Mouse (Mus musculus) MEL (cell line): ENCODE measurements around the gene Zfp277. TPM values are rescaled to one million over a fixed set of nuclear protein-coding genes. Genes with fewer than 3 reads are reported as not detected.

ENCODE experiments used
- DNase-seq: peaks from one replicate; pipeline ENCODE4 v3.0.0; 2011; ENCODE audit warnings: low read depth, low spot score
- H3K27ac ChIP-seq: 2 replicates; pipeline ENCODE4 v1.5.1; 2012; ENCODE audit warnings: low read depth, mild to moderate bottlenecking, control low read depth, low read length, moderate library complexity; ENCODE audit not compliant: control insufficient read depth
- H3K27me3 ChIP-seq, 2 experiments: fragments of 150-350 bp in 1 of 2; sonication (generic) in 1 of 2; 2 replicates each; pipeline ENCODE4 v1.6.1; 2012; ENCODE audit warnings: low read length in 2 of 2, mild to moderate bottlenecking in 2 of 2, improper control_type of control experiment in 1 of 2, moderate library complexity in 1 of 2; ENCODE audit not compliant: insufficient read depth in 2 of 2, control insufficient read depth in 1 of 2
- H3K36me3 ChIP-seq, 2 experiments: 2 replicates each; pipeline ENCODE4 v1.6.1; 2012 to 2014; ENCODE audit warnings: low read length in 2 of 2, improper control_type of control experiment in 1 of 2, inconsistent platforms in 1 of 2, mild to moderate bottlenecking in 1 of 2; ENCODE audit not compliant: insufficient read depth in 2 of 2, control insufficient read depth in 1 of 2
- H3K4me1 ChIP-seq, 2 experiments: fragments of 150-350 bp in 1 of 2; sonication (generic) in 1 of 2; 2 replicates each; pipeline ENCODE4 v1.6.1; 2012; ENCODE audit warnings: low read length in 2 of 2, improper control_type of control experiment in 1 of 2, mild to moderate bottlenecking in 1 of 2; ENCODE audit not compliant: insufficient read depth in 2 of 2, control insufficient read depth in 1 of 2
- H3K4me3 ChIP-seq, 2 experiments: fragments of 150-350 bp in 1 of 2; sonication (generic) in 1 of 2; 2 replicates each; pipeline ENCODE4 v1.5.1; 2012; ENCODE audit warnings: low read depth in 2 of 2, low read length in 2 of 2, mild to moderate bottlenecking in 2 of 2, moderate library complexity in 2 of 2, control low read depth in 1 of 2, improper control_type of control experiment in 1 of 2; ENCODE audit not compliant: control insufficient read depth in 1 of 2, insufficient read depth in 1 of 2
- H3K79me2 ChIP-seq: 2 replicates; pipeline ENCODE4 v1.6.1; 2012; ENCODE audit warnings: mild to moderate bottlenecking, low read length, moderate library complexity; ENCODE audit not compliant: control insufficient read depth, poor library complexity, insufficient read depth
- H3K9ac ChIP-seq: 2 replicates; pipeline ENCODE4 v1.6.1; 2012; ENCODE audit warnings: low read depth, mild to moderate bottlenecking, control low read depth, low read length, moderate library complexity; ENCODE audit not compliant: control insufficient read depth, poor library complexity, severe bottlenecking
- H3K9me3 ChIP-seq: fragments of 150-350 bp; sonication (generic); replicated peaks from 2 replicates; pipeline ENCODE4 v1.6.1; 2012; ENCODE audit warnings: mild to moderate bottlenecking, low read length, improper control_type of control experiment, moderate library complexity; ENCODE audit not compliant: insufficient read depth
- CHD1 ChIP-seq: IDR thresholded peaks from 2 replicates; pipeline ENCODE4 v1.6.1; 2012; ENCODE audit warnings: low read depth, mild to moderate bottlenecking, inconsistent platforms, low read length, improper control_type of control experiment
- CTCF ChIP-seq, 3 experiments: IDR thresholded peaks in 2 of 3; conservative IDR thresholded peaks in 1 of 3; 2 replicates each; pipeline ENCODE4 v1.5.1; 2011 to 2012; ENCODE audit warnings: low read length in 3 of 3, low read depth in 2 of 3, mild to moderate bottlenecking in 2 of 3, improper control_type of control experiment in 1 of 3, inconsistent platforms in 1 of 3, mixed read lengths in 1 of 3, moderate library complexity in 1 of 3; ENCODE audit not compliant: control insufficient read depth in 1 of 3, insufficient read depth in 1 of 3, poor library complexity in 1 of 3, severe bottlenecking in 1 of 3
- ELF1 ChIP-seq: IDR thresholded peaks from 2 replicates; pipeline ENCODE4 v1.6.1; 2014; ENCODE audit warnings: low read depth, mild to moderate bottlenecking, inconsistent platforms, low read length, improper control_type of control experiment, moderate library complexity
- GABPA ChIP-seq: IDR thresholded peaks from 2 replicates; pipeline ENCODE4 v1.6.1; 2012; ENCODE audit warnings: low read depth, mild to moderate bottlenecking, inconsistent platforms, low read length, improper control_type of control experiment, moderate library complexity
- HCFC1 ChIP-seq: IDR thresholded peaks from 2 replicates; pipeline ENCODE4 v1.6.1; 2012; ENCODE audit warnings: low read depth, mild to moderate bottlenecking, inconsistent platforms, low read length, improper control_type of control experiment, moderate library complexity
- MAX ChIP-seq: IDR thresholded peaks from 2 replicates; pipeline ENCODE4 v1.6.1; 2011; ENCODE audit warnings: low read length, improper control_type of control experiment
- MAZ ChIP-seq: IDR thresholded peaks from 2 replicates; pipeline ENCODE4 v1.6.1; 2012; ENCODE audit warnings: low read depth, mild to moderate bottlenecking, inconsistent platforms, low read length, improper control_type of control experiment
- MEF2A ChIP-seq: IDR thresholded peaks from 2 replicates; pipeline ENCODE4 v1.6.1; 2014; ENCODE audit warnings: low read depth, mild to moderate bottlenecking, inconsistent platforms, low read length, improper control_type of control experiment; ENCODE audit not compliant: poor library complexity, insufficient replicate concordance, severe bottlenecking; ENCODE audit errors: extremely low read depth
- MXI1 ChIP-seq: IDR thresholded peaks from 2 replicates; pipeline ENCODE4 v1.6.1; 2011; ENCODE audit warnings: mild to moderate bottlenecking, low read depth, low read length, improper control_type of control experiment
- MYB ChIP-seq: IDR thresholded peaks from 2 replicates; pipeline ENCODE4 v1.6.1; 2011; ENCODE audit warnings: mild to moderate bottlenecking, low read depth, low read length, improper control_type of control experiment
- NRF1 ChIP-seq: IDR thresholded peaks from 2 replicates; pipeline ENCODE4 v1.6.1; 2014; ENCODE audit warnings: low read depth, mild to moderate bottlenecking, inconsistent platforms, low read length, improper control_type of control experiment, moderate library complexity; ENCODE audit not compliant: poor library complexity, insufficient read depth, severe bottlenecking
- POLR2AphosphoS5 ChIP-seq: IDR thresholded peaks from 2 replicates; pipeline ENCODE4 v1.6.1; 2012; ENCODE audit warnings: low read depth, borderline replicate concordance, mild to moderate bottlenecking, inconsistent platforms, low read length, moderate library complexity, mixed read lengths
- RCOR1 ChIP-seq: IDR thresholded peaks from 2 replicates; pipeline ENCODE4 v1.6.1; 2012; ENCODE audit warnings: low read depth, mild to moderate bottlenecking, inconsistent platforms, low read length, improper control_type of control experiment
- SMC3 ChIP-seq: IDR thresholded peaks from 2 replicates; pipeline ENCODE4 v1.6.1; 2011; ENCODE audit warnings: low read depth, low read length, improper control_type of control experiment
- TCF12 ChIP-seq: IDR thresholded peaks from 2 replicates; pipeline ENCODE4 v1.6.1; 2014; ENCODE audit warnings: low read depth, mild to moderate bottlenecking, inconsistent platforms, low read length, improper control_type of control experiment, moderate library complexity
- USF2 ChIP-seq, 2 experiments: IDR thresholded peaks; 2 replicates each; pipeline ENCODE4 v1.6.1; 2011 to 2012; ENCODE audit warnings: improper control_type of control experiment in 2 of 2, low read length in 2 of 2, borderline replicate concordance in 1 of 2, inconsistent platforms in 1 of 2, low read depth in 1 of 2, mild to moderate bottlenecking in 1 of 2; ENCODE audit not compliant: insufficient read depth in 1 of 2
- ZC3H11A ChIP-seq: IDR thresholded peaks from 2 replicates; pipeline ENCODE4 v1.6.1; 2012; ENCODE audit warnings: low read depth, mild to moderate bottlenecking, inconsistent platforms, low read length, improper control_type of control experiment
- ZMIZ1 ChIP-seq: IDR thresholded peaks from 2 replicates; pipeline ENCODE4 v1.6.1; 2012; ENCODE audit warnings: low read depth, mild to moderate bottlenecking, inconsistent platforms, low read length, improper control_type of control experiment, moderate library complexity
- polyA plus RNA-seq, 2 experiments: library from polyadenylated mRNA; stranded (reverse) in 1 of 2; unstranded in 1 of 2; fragments of >175 nt in 1 of 2; fragments of >200 nt in 1 of 2; gene quantifications; 2 replicates each; pipeline versions ENCODE4 v1.2.1 to v1.2.4; 2012; ENCODE audit warnings: low replicate concordance in 2 of 2, low read depth in 1 of 2; ENCODE audit not compliant: insufficient read length in 2 of 2, insufficient read depth in 1 of 2, missing spikeins in 1 of 2
- total RNA-seq: library from RNA; depleted of rRNA; stranded (reverse); fragments of 300-350 nt; gene quantifications from 2 replicates; pipeline ENCODE4 v1.2.3, GENCODE M21; 2012

The Zfp277 gene
- total and polyA plus RNA-seq, 3 experiments: 1.1 to 1.9 TPM; not detected in 1

DNA sequence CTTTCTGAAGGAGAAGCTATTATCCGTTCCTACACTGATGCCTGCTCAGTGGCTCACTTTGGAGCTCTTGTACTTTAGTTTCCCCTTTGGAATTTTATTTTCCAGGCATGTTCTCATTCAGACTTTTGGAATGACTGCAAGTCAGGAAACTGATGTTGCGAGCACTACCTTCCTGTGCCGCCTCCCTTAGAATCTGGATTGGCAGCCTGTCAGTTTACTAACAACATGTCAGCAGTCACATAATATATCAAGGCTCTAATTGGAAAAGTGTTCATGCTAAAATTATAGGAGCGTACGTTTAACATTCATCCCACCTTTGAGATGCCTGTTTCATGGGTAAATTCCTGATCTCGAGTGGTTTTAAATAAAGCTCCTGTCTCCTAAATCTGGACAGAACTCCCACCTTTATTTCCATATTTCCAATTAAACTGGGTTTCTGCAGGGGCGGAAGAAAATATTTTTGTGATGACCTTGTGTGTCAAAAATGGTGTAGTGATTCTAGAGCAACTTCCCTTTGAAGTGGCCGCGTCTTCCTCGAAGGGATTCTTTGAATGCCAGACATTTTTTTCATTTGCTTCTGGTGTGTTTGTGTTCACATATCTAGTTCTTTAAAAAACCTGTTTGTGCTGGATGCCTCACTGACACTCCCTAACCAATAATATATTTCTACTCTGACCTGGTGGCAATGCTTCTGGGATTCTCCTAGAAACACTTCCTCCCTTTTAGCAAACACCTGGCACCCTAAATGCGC lies 26.1 kb upstream of the Zfp277 start:
- Histone ChIP-seq H3K9me3 (no peaks in the 10 kb centered on the region), H3K4me1 (no peaks in the 10 kb centered on the region), H3K36me3 (no peaks in the 10 kb centered on the region), H3K9ac (no peak overlapping the region), H3K4me3 (no peak overlapping the region), H3K27ac (no peak overlapping the region), H3K27me3 (peaks cover 0 to 2% of the 10 kb centered on the region in 2 experiments; a peak in 1 of 4 replicates), H3K79me2 (no peaks in the 10 kb centered on the region)
- TF ChIP-seq MEF2A: no peak
- TF ChIP-seq ZC3H11A: no peak
- no peak for TF ChIP-seq ZMIZ1
- no peak for TF ChIP-seq MAX
- TF ChIP-seq MAZ: no peak
- no peak for TF ChIP-seq CHD1
- TF ChIP-seq CTCF (IDR thresholded peaks at IDR 0.05 in 2 of 3, conservative IDR thresholded peaks at IDR 0.05 in 1 of 3; ENCODE audit: control insufficient read depth in 1 of 3, insufficient read depth in 1 of 3, low read depth in 2 of 3, low read length in 3 of 3, poor library complexity in 1 of 3, severe bottlenecking in 1 of 3): no peak
- no peak for TF ChIP-seq NRF1
- no peak for DNase-seq

DNA sequence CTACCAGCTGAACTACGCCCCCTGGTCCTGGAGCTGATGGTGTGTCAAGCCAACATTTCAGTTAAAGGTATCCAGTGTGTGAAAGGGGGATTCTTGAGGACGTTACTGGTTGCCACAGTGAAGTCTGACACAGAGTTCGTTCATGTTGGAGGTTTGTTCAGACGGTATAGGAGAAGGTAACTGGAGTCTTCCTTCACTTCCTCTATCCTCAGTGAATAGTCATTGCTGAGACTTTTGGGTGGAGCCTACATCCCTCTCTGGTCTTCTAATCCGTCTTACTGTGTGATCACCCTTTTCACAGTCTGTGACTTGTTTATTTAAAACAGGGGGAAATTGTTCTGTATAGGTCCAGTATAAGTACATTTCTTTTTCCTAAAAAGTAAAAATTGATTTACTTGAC lies 23.3 kb upstream of the Zfp277 start:
- TF ChIP-seq HCFC1 (no peak), CHD1 (no peak), MAZ (no peak), RCOR1 (no peak), ELF1 (no peak), TCF12 (no peak), MXI1 (no peak), SMC3 (no peak), GABPA (no peak), MYB (no peak), USF2 (IDR thresholded peaks at IDR 0.05; ENCODE audit: borderline replicate concordance in 1 of 2, insufficient read depth in 1 of 2, low read depth in 1 of 2, low read length in 2 of 2) (no peak), POLR2AphosphoS5 (no peak)
- TF ChIP-seq, all 39 proteins: peak for 0
- no peaks in the 10 kb centered on the region for H3K36me3 ChIP-seq
- H3K9me3 ChIP-seq: no peaks in the 10 kb centered on the region
- no peak overlapping the region for H3K9ac ChIP-seq
- H3K4me1 ChIP-seq: no peaks in the 10 kb centered on the region
- no peak overlapping the region for H3K4me3 ChIP-seq
- H3K79me2 ChIP-seq: no peaks in the 10 kb centered on the region
- DNase-seq: no peak
- peaks cover 0 to 2% of the 10 kb centered on the region in 2 experiments; a peak in 2 of 4 replicates for H3K27me3 ChIP-seq
- H3K27ac ChIP-seq: no peak overlapping the region
